Mouse (Mus musculus) mouse trophoblast stem cell (cell line): ENCODE data around the gene E130311K13Rik.

ENCODE experiments used
- in situ Hi-C, 2 experiments: fragments of 300-500 bp; cut with MseI, MboI; formaldehyde crosslinking; loops; 2 replicates in 1 of 2; 3 replicates in 1 of 2; pipeline ENCODE4 v1.15.1; 2025

The E130311K13Rik gene

DNA sequence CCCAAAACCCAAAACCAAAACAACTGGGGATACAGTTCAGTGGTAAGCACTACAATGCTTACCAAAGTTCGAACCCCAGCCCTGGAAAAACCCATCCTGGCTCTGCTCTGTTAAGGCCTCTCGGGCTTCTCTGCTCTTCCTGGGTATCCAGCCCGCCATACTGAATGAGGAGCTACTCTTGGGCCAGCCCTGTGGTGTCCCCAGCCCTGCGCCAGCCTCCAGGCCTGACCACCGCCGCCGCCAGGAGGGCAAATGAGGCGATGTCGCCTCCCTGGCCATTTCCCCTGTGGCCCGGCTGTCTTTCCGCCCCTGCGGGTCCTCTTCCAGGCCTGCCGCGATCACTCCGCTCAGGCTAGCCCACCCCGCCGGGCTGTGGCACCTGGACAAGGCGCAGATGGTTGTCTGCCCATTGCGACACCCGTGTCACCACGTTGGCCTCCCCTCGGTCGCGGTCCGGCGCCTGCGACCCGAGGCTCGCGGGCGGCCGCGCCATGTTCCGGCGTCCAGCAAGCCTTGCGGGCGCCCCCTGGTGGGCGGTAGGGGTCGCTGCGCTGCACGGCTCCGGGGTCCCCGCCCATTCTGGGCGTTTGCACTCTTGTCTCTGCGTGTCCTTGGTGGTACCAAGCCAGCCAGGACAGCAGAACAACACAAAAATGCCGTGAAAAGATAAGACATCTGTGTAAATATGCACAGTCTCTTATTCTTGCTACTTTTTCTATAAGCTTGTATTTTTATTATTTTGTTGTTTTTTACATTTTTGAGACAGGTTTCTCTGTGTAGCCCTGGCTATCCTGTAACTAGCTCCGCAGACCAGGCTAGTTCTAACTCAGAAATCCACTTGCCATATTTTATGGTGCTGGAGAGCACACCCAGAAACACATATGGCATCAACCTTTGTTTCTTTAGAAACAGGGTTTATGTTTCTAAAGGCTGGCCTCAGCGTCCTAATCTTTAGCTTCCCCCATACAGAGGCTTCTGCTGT lies at the start of gene E130311K13Rik:
E130311K13Rik (minus strand) TSS at position 595 of the 982 bp plus-strand sequence.
- in situ Hi-C loops: no loop called here

DNA sequence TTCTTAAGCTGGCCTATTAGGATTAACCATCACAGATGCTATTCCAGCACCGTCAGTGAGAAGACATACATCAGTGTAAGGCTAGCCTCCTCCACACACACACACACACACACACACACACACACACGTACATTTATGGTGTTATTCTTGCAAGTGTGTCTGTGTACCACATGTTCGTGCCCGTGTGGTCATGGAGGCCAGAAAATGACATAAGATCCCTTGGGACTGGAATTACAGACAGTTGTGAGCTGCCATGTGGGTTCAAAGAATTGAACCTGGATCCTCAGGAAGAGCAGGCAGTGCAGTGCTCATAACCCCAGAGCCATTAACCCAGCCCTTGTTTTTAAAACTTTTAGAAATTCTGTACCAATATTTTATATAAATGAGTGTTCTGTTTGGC lies 48.6 kb upstream of the E130311K13Rik start:
- in situ Hi-C loops: loop anchor here in 1 of 2 experiments (10.0 kb wide), 1 partner anchor 867 kb away; the partner anchor contains the start of gene Vmn2r7

DNA sequence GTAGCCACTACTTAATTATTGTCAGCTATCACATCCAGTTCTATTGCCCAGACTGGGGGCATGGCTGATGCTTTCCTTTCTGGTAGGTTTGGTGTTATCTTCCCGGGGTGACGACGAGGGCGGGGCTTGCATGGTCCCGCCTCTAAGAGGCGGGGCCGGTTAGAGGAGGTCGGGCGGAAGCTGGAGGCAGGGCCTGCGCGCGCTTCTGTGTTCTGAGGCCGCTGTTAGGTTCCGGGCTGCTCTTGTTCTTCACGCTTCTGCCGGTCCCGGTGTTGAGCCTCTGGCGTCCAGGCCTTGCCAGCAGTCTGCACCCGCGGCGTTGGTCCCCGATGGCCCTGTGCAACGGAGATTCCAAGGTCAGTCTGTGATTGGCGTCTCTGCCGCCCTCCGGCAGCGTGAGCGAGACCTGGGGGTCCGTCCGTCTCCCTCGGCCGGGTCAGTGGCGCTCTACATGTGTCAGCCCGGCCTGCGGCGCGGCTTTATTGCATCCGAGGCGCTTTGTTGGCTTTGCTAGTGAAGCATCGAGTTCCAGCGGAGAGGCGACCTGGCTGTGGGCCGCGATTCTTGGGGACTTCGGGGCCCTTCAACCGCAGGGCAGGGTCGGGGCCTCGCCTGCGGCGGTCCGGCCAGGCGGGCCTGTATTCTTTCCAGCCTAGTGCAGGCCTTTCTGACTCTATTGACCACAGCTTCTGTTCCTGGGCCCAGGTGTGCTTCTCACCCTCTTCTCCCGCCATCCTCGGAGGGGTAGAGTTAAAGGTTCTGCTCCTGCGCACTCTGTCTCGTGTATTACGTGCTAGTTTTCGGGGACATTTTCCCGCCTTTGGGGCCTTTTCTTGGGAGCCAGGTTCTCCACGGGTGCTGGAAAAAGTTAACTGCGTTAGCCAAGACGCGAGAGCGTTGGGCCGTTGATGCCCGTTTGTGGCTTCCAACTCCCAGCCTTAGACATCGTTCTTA lies 47.0 kb upstream of the E130311K13Rik start, which contains the start of gene Gmps:
Gmps (plus strand) TSS at position 152 of the 954 bp plus-strand sequence.
- in situ Hi-C loops: loop anchor here in 1 of 2 experiments (10.0 kb wide), 1 partner anchor 869 kb away; the partner anchor contains the start of gene Vmn2r7

DNA sequence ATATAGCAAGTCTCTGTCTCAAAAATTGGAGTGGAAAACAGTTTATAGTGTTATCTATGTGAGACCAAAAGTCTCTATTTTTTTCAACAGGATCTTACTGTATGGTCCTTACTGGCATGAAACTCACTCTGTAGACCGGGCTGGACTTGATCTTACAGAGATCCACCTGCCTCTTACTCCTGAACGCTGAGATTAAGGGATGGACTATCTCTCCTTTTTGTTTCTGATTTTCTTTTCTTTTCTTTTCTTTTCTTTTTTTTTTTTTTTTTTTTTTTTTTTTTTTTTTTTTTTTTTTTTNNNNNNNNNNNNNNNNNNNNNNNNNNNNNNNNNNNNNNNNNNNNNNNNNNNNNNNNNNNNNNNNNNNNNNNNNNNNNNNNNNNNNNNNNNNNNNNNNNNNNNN lies 36.7 kb upstream of the E130311K13Rik start:
- in situ Hi-C loops: no loop called here

DNA sequence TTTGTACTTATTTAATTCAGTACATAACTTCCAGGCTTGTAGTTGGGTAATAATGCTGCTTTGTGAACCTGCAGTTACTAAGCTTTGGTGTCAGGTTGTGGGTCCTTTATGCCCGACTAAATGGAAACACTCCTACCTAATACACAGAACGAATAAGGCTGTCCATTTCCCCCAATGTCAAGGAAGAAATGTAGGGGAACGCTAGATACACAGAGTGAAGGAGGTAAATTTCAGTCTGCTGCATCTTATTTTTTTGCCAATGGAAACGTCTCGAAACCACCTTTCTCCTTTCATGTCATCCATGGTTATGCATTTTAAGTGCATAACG lies 35.6 kb upstream of the E130311K13Rik start:
- in situ Hi-C loops: no loop called here

DNA sequence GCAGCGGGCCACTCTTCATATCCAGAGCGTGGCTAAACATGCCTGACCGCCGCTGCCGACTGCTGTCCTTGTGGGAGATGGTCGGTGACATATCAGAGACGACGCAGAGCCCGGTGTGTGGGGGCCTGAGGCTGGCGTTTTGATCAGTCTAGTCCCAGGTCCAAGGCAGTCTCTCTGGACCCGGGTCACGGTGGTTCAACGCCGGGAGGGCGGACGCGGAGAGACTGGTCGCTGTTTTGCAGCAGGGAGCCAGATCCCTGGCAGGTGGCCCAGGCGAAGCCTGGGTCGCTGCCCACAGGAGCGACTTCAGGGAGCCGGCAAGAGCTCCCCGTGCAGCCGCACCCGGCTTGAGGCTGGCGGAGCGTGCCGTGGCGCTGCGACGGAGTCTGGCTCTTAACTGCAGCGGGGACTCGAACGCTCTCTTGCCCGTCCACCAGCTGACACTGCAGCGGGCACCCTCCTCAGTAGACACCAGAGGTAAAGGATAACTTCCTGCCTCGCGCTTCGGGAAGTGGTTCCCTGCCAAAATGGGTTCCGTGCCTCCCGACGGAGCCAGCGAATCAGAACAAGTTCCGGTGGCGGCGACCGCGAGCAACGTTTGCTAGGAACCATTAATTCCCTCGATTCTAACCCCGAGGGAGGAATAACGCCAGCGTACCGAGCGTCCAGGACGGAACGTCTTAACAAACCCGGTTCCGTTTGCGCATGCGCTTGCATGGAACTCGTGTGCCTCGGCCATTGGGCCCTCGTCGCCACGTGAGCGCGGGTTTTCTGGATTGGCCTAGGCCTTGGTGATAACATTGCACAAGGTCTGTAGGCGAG lies 35.0 kb upstream of the E130311K13Rik start, which contains the start of gene Slc33a1:
Slc33a1 (minus strand) TSS at position 669 of the 822 bp plus-strand sequence.
- in situ Hi-C loops: no loop called here

DNA sequence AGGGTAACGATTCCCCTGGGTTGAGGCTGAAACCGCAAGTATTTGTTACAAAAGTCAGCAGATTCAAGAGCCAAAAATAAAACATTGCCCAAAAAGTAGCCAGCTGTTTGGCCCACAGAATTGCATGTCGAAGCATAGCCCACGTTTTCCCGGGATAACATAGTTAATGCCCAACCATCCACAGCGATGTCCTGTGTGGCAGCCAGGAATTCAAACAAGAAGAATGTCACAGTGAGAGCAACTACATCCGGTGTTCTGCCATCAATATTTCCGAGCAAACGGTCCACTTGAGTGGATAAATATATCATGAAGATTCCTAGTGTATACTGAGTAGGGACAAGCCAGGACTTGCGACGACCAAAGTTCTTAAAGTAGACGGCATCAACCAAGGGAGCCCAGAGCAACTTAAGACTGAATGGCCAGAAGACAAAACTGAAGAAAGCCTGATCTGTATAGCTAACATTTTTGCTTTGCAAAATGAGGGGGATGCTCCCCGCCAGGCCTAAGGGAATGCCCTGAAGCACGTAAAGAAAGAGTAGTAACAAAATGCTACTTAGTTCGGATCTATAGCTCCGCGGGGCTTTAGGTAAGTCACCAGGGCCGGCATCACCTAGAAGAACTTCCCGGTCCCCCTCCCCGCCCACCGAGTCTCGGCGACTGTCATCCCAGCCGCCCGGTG lies 34.3 kb upstream of the E130311K13Rik start:
- in situ Hi-C loops: no loop called here

DNA sequence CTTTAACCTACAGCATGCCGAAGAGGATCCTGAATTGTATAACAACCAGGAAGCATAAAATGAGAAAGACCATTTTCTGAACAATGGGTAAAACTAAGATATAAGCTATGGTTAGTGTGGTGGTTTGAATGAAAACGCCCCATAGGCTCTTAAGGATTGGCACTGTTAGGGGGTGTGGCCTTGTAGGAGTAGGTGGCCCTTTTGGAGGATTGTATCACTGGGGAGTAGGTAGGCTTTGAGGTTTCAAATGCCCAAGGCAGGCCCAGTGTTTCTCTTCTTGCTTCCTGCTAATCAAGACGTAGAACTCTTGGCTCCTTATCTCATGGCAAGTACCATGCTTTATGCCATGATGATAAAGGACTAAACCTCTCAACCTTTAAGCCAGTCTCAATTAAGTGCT lies 20.6 kb upstream of the E130311K13Rik start:
- in situ Hi-C loops: no loop called here

DNA sequence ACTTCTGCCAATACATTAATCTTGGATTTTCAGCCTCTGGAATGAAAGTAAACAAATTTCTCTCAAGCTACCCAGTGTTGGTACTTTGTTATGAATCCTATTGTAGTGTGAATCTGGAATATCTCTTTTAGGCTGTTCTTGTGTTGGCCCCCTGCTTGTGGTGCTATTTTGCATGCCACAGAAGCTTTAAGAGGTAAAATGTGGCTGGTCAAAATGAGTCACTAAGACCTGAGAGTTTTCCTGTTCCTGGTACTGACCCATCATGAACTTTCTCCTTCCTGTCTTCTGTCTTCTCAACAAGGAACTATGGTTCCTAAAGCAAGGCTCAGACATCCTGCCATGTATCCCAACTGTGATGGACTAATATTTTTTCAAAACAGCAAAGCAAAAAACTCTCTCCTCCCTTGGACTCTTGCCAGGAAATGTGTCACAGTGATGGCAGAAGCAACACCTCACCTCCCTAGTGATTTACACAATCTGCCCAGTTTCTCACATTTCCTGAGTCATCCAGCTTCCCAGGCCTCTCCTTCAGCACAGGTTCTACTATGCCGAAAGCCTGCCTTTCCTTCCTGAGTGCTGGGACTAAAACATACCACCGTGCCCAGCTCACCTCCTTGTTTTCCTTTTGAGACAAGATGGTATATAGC lies 12.1 kb upstream of the E130311K13Rik start:
- in situ Hi-C loops: no loop called here

DNA sequence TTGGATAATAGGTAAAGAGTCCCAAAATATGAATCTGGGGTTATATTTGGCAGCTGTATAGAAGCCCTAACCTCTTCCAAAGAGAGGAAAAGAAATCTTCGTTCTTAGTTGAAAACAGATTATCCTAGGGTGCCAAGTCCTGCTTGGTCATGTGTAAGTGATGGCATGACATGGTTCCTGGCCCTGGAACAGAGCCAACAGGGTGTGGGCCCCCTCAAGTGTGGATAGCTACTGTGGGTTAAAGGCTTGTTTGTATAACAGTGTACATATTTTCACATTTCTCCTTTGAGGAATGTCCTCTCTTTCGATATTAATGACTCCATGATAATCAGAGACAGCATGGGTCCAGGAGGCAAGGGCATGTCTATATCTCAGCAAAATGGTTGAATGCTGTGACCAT lies 9.7 kb upstream of the E130311K13Rik start:
- in situ Hi-C loops: no loop called here

DNA sequence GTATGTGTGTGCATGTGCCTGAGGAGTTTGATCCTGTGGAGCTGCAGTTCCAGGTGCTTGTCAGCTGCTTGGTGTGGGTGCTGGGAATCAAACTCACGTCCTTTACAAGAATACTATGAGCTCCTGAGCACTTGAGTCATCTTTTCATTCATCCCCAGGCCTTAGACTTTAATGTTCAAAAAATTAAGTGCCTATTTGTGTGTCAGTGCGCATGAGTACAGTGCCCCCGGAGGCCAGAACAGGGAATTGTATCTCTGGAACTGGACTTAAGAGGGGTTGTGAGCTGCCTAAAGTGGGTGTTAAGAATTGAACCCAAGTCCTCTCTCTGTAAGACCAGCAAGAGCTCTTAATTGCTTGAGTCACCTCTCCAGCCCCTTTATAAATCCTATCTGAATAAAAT lies 9.6 kb downstream of the E130311K13Rik start:
- in situ Hi-C loops: no loop called here

DNA sequence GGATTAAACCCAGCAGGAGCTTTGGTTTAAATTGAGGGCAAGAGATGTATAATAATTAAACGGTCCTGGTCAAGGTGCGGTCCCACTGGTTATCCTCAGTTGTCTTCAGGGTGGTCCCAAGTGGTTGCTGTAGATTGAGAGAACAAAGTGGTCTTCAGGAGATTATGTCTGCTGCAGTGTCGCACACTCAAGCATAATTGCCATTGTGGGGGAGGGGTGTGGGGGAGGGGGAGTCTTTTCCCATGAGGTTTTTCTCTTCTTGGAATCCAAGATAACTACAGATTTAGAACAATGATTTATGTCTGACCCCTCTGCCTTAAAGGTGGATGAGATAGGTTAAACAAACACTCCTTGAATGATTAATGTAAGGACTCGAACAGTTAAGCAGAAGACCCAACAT lies 19.0 kb downstream of the E130311K13Rik start:
- in situ Hi-C loops: no loop called here

DNA sequence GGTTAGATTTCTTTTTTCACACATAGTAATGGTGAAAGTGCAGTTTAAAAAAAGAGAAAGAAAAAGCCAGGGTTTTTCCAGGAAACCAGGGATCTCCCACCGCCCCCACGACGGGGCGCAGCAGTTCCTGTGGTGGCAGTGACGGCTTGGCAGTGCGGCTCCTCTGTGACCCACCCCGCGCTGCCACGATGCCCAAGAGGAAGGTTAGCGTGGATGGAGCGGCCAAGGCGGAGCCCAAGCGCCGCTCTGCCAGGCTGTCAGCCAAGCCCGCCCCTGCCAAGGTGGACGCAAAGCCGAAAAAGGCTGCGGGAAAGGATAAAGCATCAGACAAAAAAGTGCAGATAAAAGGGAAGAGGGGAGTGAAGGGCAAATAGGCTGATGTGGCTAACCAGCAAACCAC lies 24.0 kb downstream of the E130311K13Rik start:
- in situ Hi-C loops: no loop called here

DNA sequence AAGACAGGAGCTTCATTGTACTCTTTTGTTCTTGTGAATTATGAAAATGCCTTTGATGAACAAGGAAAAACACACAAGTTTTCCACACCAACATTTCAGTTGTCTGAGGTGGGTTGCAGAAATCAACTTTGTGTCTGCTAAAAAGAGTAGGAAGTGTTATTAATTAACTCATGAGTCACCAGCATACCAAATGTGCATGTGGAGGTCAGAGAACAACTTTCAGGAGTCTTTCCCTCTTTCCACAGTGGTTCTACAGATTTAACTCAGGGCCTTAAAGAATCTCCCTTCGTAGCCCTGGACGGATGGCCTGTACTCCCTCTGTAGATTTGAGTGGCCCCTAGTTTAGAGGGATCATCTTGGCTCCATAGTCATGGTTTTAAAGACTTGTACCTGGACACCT lies 25.1 kb downstream of the E130311K13Rik start:
- in situ Hi-C loops: no loop called here

DNA sequence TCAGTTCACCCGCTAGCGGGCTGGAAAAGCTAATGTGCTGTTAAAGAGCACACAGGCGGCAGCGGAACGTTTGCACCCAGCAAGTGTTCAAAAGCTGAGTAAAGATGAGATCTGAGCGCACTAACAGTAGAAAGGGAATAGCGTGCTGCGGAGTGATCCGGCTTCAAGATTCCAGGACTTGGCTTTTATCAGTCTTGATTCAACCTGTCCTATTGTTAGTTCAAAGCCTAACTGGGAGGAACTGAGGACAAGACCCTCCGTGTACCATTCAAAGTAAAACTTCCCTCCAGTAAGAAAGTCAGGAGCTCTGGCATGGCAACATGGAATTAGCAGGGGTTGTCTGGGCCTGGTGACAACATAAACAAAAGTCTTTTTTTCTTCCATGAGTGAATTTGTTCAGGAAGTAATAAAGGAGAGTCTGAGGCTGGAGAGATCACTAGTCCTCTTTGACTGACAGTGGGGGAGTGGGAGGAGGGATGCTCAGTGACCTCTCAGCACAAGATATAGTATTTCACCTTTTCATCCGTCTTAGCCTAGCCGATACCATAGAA lies 29.2 kb downstream of the E130311K13Rik start:
- in situ Hi-C loops: no loop called here

DNA sequence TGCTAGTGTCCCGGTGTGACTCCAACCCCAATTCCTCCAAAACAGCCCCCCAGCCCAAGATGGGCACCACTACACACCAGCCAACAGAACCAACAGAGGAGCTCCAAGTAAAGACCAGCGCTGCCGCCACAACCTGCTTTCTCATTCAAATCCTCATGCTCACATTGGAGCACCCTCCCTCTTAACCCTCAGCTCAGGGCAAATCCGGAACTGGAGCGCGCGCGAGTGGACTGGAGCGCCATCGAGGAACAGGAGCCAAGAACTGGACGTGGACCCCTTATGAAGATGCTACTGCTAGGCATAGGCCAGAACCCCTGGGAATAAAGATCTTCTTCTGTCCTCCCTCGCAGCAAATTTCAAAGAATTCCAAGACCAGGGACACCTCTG lies 30.0 kb downstream of the E130311K13Rik start, which contains the start of gene Plch1:
Plch1 (minus strand) TSS at position 164 of the 387 bp plus-strand sequence.
- in situ Hi-C loops: no loop called here

DNA sequence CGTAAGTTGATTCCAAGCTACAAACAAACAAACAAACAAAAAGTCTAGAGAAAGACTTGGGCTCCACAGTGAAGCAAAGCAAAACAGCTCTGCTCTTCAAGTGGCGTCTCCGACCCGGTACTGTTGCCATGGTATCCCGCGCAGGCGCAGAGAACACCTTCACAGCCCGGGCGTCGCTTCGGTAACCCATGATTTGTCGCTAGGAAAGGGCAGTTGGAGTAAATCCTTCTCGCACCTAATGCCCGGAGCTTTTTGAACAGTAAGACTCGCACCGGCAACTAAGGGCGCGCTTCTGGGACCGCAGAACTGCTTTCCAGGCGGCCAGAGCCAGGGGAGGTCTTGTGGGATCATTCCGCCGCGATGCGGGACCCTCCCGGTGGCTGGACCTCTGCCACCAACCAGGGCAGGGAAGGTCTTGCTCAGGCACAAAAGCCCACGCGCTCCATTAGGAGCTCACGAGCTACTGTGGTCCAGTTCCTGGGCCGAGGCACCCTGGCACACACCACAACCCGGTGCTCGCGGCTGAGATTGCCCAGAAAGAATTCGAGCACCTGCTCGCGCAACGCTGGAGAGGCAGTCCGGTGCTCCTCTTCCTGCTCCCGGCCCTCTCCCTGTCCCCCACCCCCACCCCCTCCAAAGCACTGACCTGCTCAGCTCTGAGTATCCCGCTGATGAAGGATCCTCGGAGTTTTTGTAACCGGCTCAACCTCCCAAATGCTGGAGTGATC lies 30.5 kb downstream of the E130311K13Rik start:
- in situ Hi-C loops: no loop called here

DNA sequence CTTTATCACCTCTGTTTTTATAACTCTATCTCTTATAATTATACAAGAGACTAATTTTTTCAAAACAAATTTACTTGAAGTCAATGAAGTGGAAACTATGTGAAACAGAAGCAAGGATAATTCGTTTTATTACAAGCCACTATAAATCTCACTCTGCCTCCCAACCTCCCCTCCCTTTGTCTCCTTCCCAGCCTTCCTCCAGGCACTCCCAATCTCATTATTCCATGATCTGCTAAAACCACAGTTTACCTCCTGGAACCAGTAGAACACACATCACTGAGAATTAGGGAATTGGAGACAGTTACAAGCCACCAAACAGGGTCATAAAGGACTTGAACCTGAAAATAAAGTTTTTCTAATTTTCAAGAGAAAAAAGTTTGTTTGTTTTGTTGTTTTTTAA lies 32.1 kb downstream of the E130311K13Rik start:
- in situ Hi-C loops: no loop called here

DNA sequence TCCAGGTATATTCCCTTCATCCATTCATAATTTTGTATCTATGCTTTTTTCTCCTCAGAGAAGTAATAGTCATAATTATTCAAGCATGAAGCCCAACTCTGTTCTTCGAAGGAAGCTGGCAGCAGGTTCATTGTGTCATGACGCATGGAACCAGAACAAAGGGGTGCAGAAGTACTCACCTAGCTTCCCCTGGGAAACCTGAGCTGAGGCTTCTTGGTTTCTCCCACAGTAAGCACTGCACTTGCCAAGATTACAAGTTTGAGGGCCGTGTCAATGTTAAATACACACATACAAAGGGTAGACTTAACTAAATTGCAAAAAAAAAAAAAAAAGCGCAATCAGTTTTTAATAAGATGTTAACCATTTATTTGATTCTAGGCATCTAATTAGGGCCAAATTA lies 33.0 kb downstream of the E130311K13Rik start:
- in situ Hi-C loops: no loop called here
